Mouse (Mus musculus): ENCODE measurements around the gene Adh5. TPM values are rescaled to one million over a fixed set of nuclear protein-coding genes. Genes with fewer than 3 reads are reported as not detected.

Gene Adh5
- polyA plus RNA-seq (2015; fragmentation: Nextera tagmentation; extraction: Ambion mirVana): 119 and 142 TPM in 2 replicates

DNA sequence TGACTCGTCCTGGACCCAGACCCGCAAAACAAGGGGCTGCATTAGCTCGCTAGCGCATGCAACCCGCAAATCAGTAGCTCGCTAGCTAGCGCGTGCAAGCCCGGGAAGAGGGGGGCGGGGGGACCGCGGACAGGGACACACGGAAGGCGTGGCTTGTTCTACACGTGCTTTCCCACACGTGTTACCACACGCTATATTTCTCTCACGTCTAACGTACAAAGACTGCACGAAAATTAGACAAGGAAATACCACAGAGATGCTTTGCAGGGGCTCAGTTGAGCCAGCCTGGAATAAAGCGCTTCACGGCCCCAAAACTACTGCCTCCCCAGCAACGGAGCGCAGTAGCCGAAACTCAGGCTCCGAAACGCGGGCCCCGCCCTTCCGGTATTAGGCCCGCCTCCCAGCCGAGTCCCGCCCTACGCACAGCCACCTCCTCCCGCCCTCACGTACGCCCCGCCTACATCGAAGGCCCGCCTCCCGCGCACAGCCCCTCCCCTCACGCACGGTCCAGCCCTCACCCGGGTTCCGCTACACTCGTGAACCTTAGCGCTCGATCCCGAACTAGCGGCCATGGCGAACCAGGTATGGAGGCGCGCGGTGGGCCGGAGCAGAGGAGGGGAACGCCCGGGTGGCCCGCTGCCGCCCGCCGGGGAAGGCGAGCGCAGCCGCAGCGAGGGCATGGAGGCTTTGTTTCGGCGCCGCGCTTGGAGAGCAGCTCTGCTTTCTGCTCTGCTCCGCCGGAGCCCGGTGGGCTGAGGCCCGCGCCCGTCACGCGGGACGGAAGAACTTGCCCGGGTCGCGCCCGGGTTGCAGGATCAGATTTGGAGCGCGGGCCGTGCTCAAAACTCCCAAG is at the start of gene Adh5:
TSS of gene Adh5 (plus strand) at position 482 of the 853 bp plus-strand sequence.
- peak within 1 kb of the TSS; percentile 93 for H3K9ac ChIP-seq
- ATAC-seq (ENCODE audit: insufficient read depth): peak; percentile 99
- under 1% methylated on average over 86 of the region's 86 CpGs for WGBS (ENCODE audit: insufficient replicate concordance)
- no peaks in the 10 kb centered on the region for H3K27me3 ChIP-seq
- no peaks in the 10 kb centered on the region for H3K9me3 ChIP-seq (replicated peaks)
- H3K4me2 ChIP-seq: peak within 1 kb of the TSS; percentile 96
- peaks cover 19% of the 10 kb centered on the region for H3K4me1 ChIP-seq (replicated peaks)
- peak within 1 kb of the TSS; percentile 95 for H3K4me3 ChIP-seq (replicated peaks)
- peaks cover 24% of the 10 kb centered on the region for H3K36me3 ChIP-seq (replicated peaks)
- peak within 1 kb of the TSS; percentile 89 for H3K27ac ChIP-seq (replicated peaks)

DNA sequence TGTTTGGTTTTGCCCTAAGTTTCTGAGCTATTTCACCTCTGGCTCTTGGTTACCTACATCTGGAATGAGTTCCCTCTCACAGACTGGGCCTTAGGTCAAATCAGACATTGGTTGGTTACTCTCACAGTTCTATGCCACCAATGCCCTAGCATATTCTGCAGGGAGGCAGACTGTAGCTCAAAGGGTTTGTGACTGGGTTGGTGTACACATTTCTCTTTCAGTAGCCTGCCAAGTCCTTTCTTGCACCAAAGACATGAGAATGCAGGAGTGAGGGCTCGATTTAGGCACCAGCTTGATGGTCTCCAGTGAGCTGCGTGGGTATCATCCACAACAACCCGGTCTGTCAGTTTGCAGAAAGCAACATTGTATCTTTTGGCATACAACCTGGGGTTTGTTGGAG is 38.0 kb upstream of the Adh5 start:
- Histone ChIP-seq H3K36me3 (replicated peaks) (no peaks in the 10 kb centered on the region), H3K4me1 (replicated peaks) (no peaks in the 10 kb centered on the region), H3K9me3 (replicated peaks) (no peaks in the 10 kb centered on the region), H3K9ac (no peak overlapping the region), H3K27me3 (no peaks in the 10 kb centered on the region), H3K4me2 (no peak overlapping the region), H3K27ac (replicated peaks) (no peak overlapping the region), H3K4me3 (replicated peaks) (no peak overlapping the region)
- WGBS (ENCODE audit: insufficient replicate concordance): 62% methylated on average over 3 of the region's 3 CpGs
- no peak for ATAC-seq (ENCODE audit: insufficient read depth)

DNA sequence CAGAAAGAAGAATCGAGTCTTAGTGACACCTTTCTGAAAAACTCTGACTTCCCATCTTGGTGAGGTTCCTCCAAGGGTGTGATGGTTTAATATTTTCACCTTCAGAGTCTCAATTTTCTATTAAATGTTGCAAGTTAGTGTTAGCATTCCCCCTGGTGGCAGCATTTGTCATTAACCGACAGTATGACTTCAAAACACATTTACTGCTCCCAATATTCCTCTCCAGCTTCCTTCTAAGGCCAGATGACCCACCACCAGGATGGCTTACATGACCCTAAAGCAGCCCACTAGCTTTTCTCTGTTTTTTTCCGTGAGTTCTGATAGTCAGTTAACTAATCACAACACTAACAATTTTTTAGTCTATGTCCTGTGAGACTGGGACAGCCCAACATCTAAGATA is 37.6 kb upstream of the Adh5 start:
- H3K9me3 ChIP-seq (replicated peaks): no peaks in the 10 kb centered on the region
- H3K4me3 ChIP-seq (replicated peaks): no peak overlapping the region
- no peaks in the 10 kb centered on the region for H3K4me1 ChIP-seq (replicated peaks)
- H3K27ac ChIP-seq (replicated peaks): no peak overlapping the region
- no peaks in the 10 kb centered on the region for H3K27me3 ChIP-seq
- 23% methylated on average over 3 of the region's 3 CpGs for WGBS (ENCODE audit: insufficient replicate concordance)
- no peak for ATAC-seq (ENCODE audit: insufficient read depth)
- no peaks in the 10 kb centered on the region for H3K36me3 ChIP-seq (replicated peaks)
- no peak overlapping the region for H3K9ac ChIP-seq
- H3K4me2 ChIP-seq: no peak overlapping the region

DNA sequence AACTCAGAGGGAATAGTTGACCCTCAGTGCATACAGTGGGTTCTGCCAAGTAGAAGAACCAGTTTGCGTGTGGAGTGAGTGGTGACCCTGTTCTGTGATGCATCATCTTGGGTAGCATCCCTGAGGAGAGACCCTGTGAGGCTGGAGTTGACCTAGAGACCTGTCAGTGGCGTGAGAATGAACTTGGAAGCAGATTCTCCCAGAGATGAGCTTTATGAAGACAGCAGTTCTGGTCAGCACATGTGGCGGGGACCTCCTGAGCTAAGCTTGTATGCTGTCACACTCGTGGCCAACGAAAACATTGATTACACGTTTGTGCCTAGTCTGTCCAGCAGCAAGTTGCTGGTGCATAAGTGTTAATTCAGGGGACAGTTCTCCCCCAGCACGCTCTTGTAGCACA is 37.1 kb upstream of the Adh5 start:
- no peak overlapping the region for H3K4me3 ChIP-seq (replicated peaks)
- no peak overlapping the region for H3K4me2 ChIP-seq
- no peaks in the 10 kb centered on the region for H3K36me3 ChIP-seq (replicated peaks)
- H3K27me3 ChIP-seq: no peaks in the 10 kb centered on the region
- H3K27ac ChIP-seq (replicated peaks): no peak overlapping the region
- no peaks in the 10 kb centered on the region for H3K9me3 ChIP-seq (replicated peaks)
- H3K4me1 ChIP-seq (replicated peaks): no peaks in the 10 kb centered on the region
- WGBS (ENCODE audit: insufficient replicate concordance): 57% methylated on average over 7 of the region's 7 CpGs
- ATAC-seq (ENCODE audit: insufficient read depth): no peak
- no peak overlapping the region for H3K9ac ChIP-seq

DNA sequence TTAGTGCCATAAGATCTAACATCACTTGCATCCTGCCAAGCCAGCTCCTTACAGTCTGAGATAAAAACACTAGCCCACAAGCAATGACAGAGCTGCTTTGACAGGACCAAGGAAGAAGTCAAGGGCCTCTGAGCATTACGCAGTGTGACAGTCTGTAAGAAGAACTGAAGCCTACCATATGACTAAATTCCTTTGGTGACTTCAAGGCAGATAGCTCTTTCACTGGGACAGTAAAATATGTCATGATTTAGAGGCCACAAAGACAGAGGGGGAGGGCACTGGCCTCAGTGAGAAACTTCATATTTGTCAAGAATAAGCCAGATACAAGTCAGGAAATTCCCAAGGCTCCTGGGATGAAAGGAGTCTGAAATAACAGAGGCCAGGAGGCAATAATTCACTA is 35.0 kb upstream of the Adh5 start:
- no peaks in the 10 kb centered on the region for H3K36me3 ChIP-seq (replicated peaks)
- no peak overlapping the region for H3K4me2 ChIP-seq
- no peaks in the 10 kb centered on the region for H3K27me3 ChIP-seq
- H3K4me3 ChIP-seq (replicated peaks): no peak overlapping the region
- H3K4me1 ChIP-seq (replicated peaks): no peaks in the 10 kb centered on the region
- H3K9ac ChIP-seq: no peak overlapping the region
- H3K27ac ChIP-seq (replicated peaks): no peak overlapping the region
- no peak for ATAC-seq (ENCODE audit: insufficient read depth)
- H3K9me3 ChIP-seq (replicated peaks): no peaks in the 10 kb centered on the region
- WGBS (ENCODE audit: insufficient replicate concordance): 68% methylated on average over 1 of the region's 1 CpGs

DNA sequence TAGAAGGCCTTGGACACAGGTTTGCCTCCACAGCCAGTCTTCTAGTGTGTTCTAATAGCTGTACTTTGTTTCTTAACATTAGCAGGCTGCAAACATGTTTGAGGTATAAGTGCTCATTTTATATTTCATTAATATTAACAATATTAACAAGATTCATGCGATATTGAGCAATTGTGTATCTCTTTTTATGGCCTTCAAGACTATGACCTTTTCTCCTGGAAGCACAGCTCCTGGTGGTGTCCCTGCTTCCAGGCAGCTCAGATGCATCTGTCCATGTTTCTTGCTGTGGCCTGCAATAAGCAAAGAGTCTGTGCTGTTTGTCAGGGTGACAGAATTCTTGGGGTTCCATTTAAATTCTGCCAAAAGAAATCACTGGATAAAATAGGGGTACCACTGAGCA is 33.3 kb upstream of the Adh5 start:
- Histone ChIP-seq H3K9me3 (replicated peaks) (no peaks in the 10 kb centered on the region), H3K4me1 (replicated peaks) (no peaks in the 10 kb centered on the region), H3K9ac (no peak overlapping the region), H3K36me3 (replicated peaks) (no peaks in the 10 kb centered on the region), H3K27me3 (no peaks in the 10 kb centered on the region), H3K27ac (replicated peaks) (no peak overlapping the region), H3K4me2 (no peak overlapping the region), H3K4me3 (replicated peaks) (no peak overlapping the region)
- no peak for ATAC-seq (ENCODE audit: insufficient read depth)
- WGBS (ENCODE audit: insufficient replicate concordance): 61% methylated on average over 1 of the region's 1 CpGs

DNA sequence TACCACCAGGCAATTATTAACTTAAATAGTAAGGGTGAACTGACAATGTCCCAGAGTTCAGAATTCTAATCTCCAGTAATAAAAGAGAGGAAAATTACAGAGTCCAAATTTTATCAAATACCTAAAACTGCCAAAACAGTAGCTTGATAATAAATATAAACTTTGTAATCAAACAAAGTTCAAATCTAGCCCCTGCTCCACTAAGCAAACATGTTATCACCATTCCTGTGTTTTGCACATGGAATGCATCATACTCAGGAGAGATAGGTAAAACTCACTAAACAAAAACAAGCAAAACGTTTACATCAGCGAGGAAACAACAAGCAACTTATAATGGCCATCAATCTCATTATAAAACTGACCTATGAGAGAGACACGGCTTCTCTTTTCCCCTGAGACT is 32.7 kb upstream of the Adh5 start:
- no peaks in the 10 kb centered on the region for H3K27me3 ChIP-seq
- no peaks in the 10 kb centered on the region for H3K36me3 ChIP-seq (replicated peaks)
- H3K9ac ChIP-seq: no peak overlapping the region
- H3K27ac ChIP-seq (replicated peaks): no peak overlapping the region
- H3K4me3 ChIP-seq (replicated peaks): no peak overlapping the region
- 63% methylated on average over 3 of the region's 3 CpGs for WGBS (ENCODE audit: insufficient replicate concordance)
- H3K4me1 ChIP-seq (replicated peaks): no peaks in the 10 kb centered on the region
- H3K9me3 ChIP-seq (replicated peaks): no peaks in the 10 kb centered on the region
- no peak for ATAC-seq (ENCODE audit: insufficient read depth)
- H3K4me2 ChIP-seq: no peak overlapping the region

DNA sequence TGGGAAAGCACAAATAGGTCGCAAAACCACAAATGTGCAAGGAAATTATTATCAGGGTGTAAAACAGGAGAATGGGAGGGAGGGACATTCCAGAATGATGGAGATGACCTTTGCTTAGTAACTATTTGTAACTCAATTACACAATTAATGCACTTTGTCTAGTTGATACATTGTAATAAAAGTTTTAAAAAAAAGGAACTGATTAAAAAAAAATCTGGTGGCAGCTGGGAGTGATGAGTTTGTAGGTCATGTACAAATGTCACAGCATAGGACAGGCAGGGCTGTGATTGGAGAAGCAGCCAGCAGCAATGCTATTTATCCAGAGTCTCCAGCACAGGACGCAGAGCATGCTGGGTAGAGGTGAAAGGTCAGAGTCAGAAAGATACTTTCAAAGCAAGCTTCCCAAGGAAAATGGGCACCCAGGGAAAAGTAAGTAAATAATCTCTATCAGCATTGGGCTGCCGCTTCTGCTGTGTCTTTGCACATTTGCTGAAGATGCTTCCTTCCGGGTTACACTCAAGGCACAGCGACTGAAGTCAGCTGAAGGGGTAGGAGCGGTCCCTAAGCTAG is 27.7 kb upstream of the Adh5 start, which contains the start of gene Adh4:
TSS of gene Adh4 (plus strand) at position 346 of the 570 bp plus-strand sequence.
- Histone ChIP-seq H3K27ac (replicated peaks) (no peak within 1 kb of the TSS), H3K4me2 (no peak within 1 kb of the TSS), H3K4me1 (replicated peaks) (no peaks in the 10 kb centered on the region), H3K9me3 (replicated peaks) (no peaks in the 10 kb centered on the region), H3K36me3 (replicated peaks) (no peaks in the 10 kb centered on the region), H3K27me3 (no peaks in the 10 kb centered on the region), H3K9ac (no peak within 1 kb of the TSS), H3K4me3 (replicated peaks) (no peak within 1 kb of the TSS)
- no peak for ATAC-seq (ENCODE audit: insufficient read depth)
- WGBS (ENCODE audit: insufficient replicate concordance): 63% methylated on average over 6 of the region's 6 CpGs

DNA sequence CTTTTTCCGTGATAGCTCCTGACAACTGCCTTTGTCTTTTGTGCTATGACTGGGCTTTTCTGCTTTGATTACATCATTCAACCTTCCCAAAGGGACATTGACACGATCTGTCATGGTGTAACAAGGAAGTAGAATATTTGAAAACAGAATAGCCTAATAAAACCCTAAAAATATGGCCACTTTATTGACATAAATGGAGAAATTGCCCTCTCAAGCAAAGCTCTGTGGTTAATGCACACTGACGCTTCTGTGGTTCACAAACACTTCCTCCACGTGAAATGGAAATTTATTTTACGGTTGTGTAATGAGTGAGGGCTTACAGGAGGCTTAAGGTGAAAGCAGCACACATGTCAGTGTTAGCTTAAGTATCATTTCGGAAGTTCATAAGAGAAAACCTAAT is 23.5 kb upstream of the Adh5 start:
- Histone ChIP-seq H3K4me1 (replicated peaks) (no peaks in the 10 kb centered on the region), H3K36me3 (replicated peaks) (no peaks in the 10 kb centered on the region), H3K27ac (replicated peaks) (no peak overlapping the region), H3K9me3 (replicated peaks) (no peaks in the 10 kb centered on the region), H3K4me3 (replicated peaks) (no peak overlapping the region), H3K9ac (no peak overlapping the region), H3K4me2 (no peak overlapping the region), H3K27me3 (no peaks in the 10 kb centered on the region)
- no peak for ATAC-seq (ENCODE audit: insufficient read depth)
- WGBS (ENCODE audit: insufficient replicate concordance): 32% methylated on average over 6 of the region's 6 CpGs

DNA sequence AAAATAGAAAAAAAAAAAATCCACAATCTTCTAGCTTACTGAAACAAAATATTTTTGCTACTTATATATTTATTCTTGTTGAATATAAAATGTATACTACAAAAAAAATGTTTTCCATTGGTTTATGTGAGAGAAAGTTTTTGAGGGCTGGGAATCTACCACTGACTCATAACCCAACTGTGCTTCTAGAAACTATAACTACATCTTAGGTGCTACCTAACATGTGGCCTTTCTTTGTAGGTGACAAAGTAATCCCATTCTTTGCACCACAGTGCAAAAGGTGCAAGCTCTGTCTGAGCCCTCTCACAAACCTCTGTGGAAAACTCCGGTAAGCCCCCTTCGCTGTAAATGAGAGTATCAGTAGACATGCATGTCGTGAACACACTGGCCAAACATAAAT is 22.5 kb upstream of the Adh5 start:
- WGBS (ENCODE audit: insufficient replicate concordance): 78% methylated on average over 3 of the region's 3 CpGs

DNA sequence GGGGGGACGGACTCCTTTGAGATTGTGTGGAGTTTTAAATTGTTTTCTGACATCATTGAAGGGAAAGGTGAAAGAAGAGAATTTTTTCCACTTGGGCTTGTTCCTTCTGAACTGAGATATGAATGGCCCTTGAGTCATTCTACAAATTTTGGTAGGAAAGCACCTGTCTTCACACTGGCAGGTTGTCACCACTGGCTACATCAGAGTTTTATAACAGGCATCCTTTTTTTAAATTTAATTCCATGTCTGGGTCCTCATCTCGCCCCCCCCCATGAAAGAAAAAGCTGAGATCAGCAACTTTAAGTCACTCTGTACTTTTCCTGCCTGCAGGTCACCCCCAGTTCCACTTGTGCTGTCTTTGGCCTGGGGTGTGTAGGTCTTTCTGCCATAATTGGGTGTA is 19.2 kb upstream of the Adh5 start:
- no peak overlapping the region for H3K4me3 ChIP-seq (replicated peaks)
- ATAC-seq (ENCODE audit: insufficient read depth): no peak
- no peaks in the 10 kb centered on the region for H3K27me3 ChIP-seq
- no peaks in the 10 kb centered on the region for H3K4me1 ChIP-seq (replicated peaks)
- H3K9ac ChIP-seq: no peak overlapping the region
- H3K9me3 ChIP-seq (replicated peaks): no peaks in the 10 kb centered on the region
- no peak overlapping the region for H3K27ac ChIP-seq (replicated peaks)
- no peak overlapping the region for H3K4me2 ChIP-seq
- 39% methylated on average over 2 of the region's 2 CpGs for WGBS (ENCODE audit: insufficient replicate concordance)
- no peaks in the 10 kb centered on the region for H3K36me3 ChIP-seq (replicated peaks)

More for the DNA sequence above, 22.5 kb upstream of the Adh5 start:
- no peak overlapping the region for H3K4me3 ChIP-seq (replicated peaks)
- no peak for ATAC-seq (ENCODE audit: insufficient read depth)
- no peak overlapping the region for H3K9ac ChIP-seq
- no peaks in the 10 kb centered on the region for H3K36me3 ChIP-seq (replicated peaks)
- H3K27me3 ChIP-seq: no peaks in the 10 kb centered on the region
- no peak overlapping the region for H3K4me2 ChIP-seq
- H3K9me3 ChIP-seq (replicated peaks): no peaks in the 10 kb centered on the region
- no peaks in the 10 kb centered on the region for H3K4me1 ChIP-seq (replicated peaks)
- H3K27ac ChIP-seq (replicated peaks): no peak overlapping the region

Data from liver, embryonic 15.5 days (tissue).